Mouse (Mus musculus): ENCODE measurements around the gene Zbtb45. TPM values are rescaled to one million over a fixed set of nuclear protein-coding genes. Genes with fewer than 3 reads are reported as not detected.

Zbtb45 gene
- polyA plus RNA-seq, 1 experiment from 2014 or later, result 25.0 TPM

DNA sequence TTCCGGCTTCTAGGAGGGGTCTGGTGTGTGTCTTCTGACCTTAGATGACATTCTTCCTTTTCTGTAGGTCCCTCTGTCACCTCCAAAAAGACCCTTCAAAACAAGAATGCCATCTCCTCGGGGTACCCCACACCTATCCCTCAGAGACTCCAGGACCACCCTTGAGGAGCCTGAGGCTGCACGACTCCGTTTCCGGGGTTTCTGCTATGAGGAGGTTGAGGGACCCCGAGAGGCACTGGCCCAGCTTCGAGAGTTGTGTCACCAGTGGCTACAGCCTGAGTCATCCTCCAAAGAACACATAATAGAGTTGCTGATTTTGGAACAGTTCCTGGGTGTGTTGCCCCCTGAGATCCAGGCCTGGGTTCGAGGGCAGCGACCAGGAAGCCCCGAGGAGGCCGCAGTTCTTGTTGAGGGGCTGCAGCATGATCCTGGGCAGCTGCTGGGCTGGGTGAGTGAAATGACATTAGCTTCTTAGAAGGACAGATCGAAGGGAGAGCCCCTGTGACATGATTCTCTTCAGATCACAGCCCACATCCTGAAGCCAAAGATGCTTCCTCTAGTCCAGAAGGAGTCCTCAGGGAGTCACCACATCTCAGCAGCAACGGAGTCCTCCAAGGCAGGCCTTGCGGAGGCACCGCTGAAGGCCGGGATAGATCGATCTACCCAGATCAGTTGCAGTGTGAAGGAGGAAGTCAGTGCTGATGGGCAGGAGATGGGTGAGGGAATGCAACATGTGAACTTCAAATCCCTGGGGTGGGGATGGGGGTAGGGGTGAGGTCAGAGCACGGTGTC, 30.7 kb downstream of the Zbtb45 start:
- no peak overlapping the region; the same call in 1 of the 2 replicates for H3K4me3 ChIP-seq (ENCODE audit: low read depth, low read length)
- no peak overlapping the region for H3K4me2 ChIP-seq (replicated peaks; ENCODE audit: low read depth, low read length)
- H3K27ac ChIP-seq (ENCODE audit: low read depth, low read length), result no peak overlapping the region
- H3K9me3 ChIP-seq (ENCODE audit: control insufficient read depth, low read length), result no peaks in the 10 kb centered on the region
- DNase-seq (ENCODE audit: low spot score) (no peak), ATAC-seq (ENCODE audit: low FRiP score) (no peak)
- no peaks in the 10 kb centered on the region; the same call in 1 of the 2 replicates for H3K4me1 ChIP-seq (replicated peaks; ENCODE audit: control insufficient read depth, insufficient read depth, low read length)
- peak overlapping the region; percentile 69; the same call in 1 of the 2 replicates for H3K9ac ChIP-seq (ENCODE audit: low read depth, low read length)
- WGBS, result 91% methylated on average over 18 of the region's 18 CpGs
- no peaks in the 10 kb centered on the region for H3K36me3 ChIP-seq (ENCODE audit: control insufficient read depth, insufficient read depth, low read length)
- H3K27me3 ChIP-seq (ENCODE audit: control insufficient read depth, insufficient read depth, low read length), result no peaks in the 10 kb centered on the region

DNA sequence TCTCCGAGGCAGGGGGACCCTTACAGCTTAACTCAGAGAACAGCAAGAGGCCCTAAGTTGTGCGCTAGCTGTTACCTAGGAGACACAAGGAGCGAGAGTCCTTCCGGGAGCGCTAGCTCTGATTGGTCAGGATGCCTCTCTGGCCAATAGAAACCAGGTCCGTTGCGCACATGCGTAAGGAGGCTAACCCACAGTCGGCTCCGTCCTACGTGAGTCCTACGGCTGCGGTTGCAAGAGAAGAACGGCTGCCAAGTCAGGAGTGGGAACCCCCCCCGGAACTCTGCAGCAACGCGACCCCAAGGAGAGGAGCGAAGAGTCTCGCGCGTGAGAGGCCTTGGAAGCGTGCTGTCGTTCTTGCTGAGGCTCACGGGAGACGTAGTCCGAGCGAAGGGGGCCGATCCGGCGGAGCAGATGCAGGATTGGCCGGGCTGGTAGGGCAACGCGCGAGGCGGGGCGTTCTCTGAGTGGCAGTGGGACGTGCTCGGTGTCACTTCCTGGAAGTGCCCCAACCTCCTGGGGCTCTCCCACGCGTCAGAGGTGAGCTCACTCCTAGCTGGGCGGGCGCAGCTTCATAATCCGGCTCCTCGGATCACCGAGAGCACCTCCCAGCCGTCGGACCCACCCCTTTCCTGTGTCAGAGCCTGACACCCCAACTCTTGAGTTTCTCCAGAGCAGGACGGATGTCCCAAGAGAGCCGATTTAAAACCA, 32.0 kb downstream of the Zbtb45 start, which contains the start of gene Zfp446:
Gene Zfp446, plus strand, starts transcription at position 167 of the 708 bp plus-strand sequence.
- Histone ChIP-seq H3K9me3 (ENCODE audit: control insufficient read depth, low read length) (no peaks in the 10 kb centered on the region), H3K4me2 (replicated peaks; ENCODE audit: low read depth, low read length) (peak within 1 kb of the TSS; percentile 77), H3K9ac (ENCODE audit: low read depth, low read length) (peak within 1 kb of the TSS; percentile 69), H3K4me1 (replicated peaks; ENCODE audit: control insufficient read depth, insufficient read depth, low read length) (no peaks in the 10 kb centered on the region; the same call in 1 of the 2 replicates), H3K27ac (ENCODE audit: low read depth, low read length) (peak within 1 kb of the TSS; percentile 89), H3K27me3 (ENCODE audit: control insufficient read depth, insufficient read depth, low read length) (no peaks in the 10 kb centered on the region), H3K36me3 (ENCODE audit: control insufficient read depth, insufficient read depth, low read length) (no peaks in the 10 kb centered on the region), H3K4me3 (ENCODE audit: low read depth, low read length) (peak within 1 kb of the TSS; percentile 65)
- ATAC-seq (ENCODE audit: low FRiP score) (peak; percentile 100), DNase-seq (ENCODE audit: low spot score) (peak; percentile 95)
- WGBS, result 0% methylated on average over 47 of the region's 49 CpGs

DNA sequence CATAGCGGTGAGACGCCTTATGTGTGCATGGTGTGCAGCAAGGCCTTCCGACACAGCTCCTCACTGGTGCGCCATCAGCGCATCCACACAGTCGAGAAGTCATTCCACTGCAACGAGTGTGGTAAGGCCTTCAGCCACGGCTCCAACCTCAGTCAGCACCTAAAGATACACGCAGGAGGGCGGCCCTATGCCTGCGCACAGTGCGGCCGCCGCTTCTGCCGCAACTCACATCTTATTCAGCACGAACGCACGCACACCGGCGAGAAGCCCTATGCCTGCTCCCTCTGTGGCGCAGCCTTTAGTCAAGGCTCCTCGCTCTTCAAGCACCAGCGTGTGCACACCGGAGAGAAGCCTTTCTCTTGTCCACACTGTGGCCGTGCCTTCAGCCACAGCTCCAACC, 38.9 kb downstream of the Zbtb45 start:
- WGBS, result 90% methylated on average over 25 of the region's 25 CpGs

DNA sequence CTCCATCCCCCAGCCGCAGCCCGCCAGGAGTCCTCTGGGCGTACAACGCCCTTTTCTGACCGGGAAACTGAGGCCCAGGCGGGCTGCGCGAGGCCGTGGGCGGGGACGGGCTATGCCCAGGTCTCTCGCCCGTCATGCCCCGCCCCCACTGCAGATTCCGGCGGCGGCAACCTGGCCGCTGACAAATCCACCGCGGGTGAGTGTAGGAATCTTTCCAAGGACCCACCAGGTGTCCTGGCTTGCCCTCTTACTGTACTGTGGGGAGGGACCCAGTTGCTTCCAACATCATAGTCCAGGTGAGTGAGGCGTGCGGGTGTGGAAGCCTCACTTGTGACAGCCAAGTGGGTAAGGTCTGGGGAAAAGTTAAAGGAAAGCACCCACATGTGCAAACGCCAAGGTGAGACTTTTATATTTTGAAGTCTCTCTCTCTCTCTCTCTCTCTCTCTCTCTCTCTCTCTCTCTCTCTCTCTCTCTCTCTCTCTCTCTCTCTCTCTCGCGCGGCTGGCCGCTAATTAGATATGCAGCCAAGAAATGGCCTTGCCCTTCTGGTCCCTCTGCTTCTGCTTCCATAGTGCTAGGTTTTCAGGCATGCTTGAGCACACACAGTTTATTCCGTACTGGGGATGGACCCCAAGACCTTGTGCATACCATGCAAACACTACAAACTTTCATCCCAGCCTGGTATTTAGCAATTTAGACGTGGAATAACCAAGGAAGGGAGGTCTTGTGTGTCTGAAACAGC, 43.6 kb downstream of the Zbtb45 start:
- Histone ChIP-seq H3K27me3 (ENCODE audit: control insufficient read depth, insufficient read depth, low read length) (no peaks in the 10 kb centered on the region), H3K4me1 (replicated peaks; ENCODE audit: control insufficient read depth, insufficient read depth, low read length) (peaks cover 4% of the 10 kb centered on the region; the same call in 1 of the 2 replicates), H3K27ac (ENCODE audit: low read depth, low read length) (peak overlapping the region; percentile 67), H3K36me3 (ENCODE audit: control insufficient read depth, insufficient read depth, low read length) (no peaks in the 10 kb centered on the region; the same call in 1 of the 2 replicates), H3K4me3 (ENCODE audit: low read depth, low read length) (peak overlapping the region; percentile 84), H3K9me3 (ENCODE audit: control insufficient read depth, low read length) (no peaks in the 10 kb centered on the region), H3K9ac (ENCODE audit: low read depth, low read length) (peak overlapping the region; percentile 96), H3K4me2 (replicated peaks; ENCODE audit: low read depth, low read length) (peak overlapping the region; percentile 87)
- peak; percentile 68 for ATAC-seq (ENCODE audit: low FRiP score)
- WGBS, result 1% methylated on average over 25 of the region's 29 CpGs
- peak; percentile 63 for DNase-seq (ENCODE audit: low spot score)

More for the DNA sequence above, 38.9 kb downstream of the Zbtb45 start:
- Histone ChIP-seq H3K36me3 (ENCODE audit: control insufficient read depth, insufficient read depth, low read length) (peaks cover 3% of the 10 kb centered on the region; the same call in 1 of the 2 replicates), H3K9ac (ENCODE audit: low read depth, low read length) (no peak overlapping the region), H3K4me2 (replicated peaks; ENCODE audit: low read depth, low read length) (no peak overlapping the region), H3K27me3 (ENCODE audit: control insufficient read depth, insufficient read depth, low read length) (no peaks in the 10 kb centered on the region), H3K4me1 (replicated peaks; ENCODE audit: control insufficient read depth, insufficient read depth, low read length) (no peaks in the 10 kb centered on the region), H3K9me3 (ENCODE audit: control insufficient read depth, low read length) (no peaks in the 10 kb centered on the region), H3K4me3 (ENCODE audit: low read depth, low read length) (no peak overlapping the region), H3K27ac (ENCODE audit: low read depth, low read length) (no peak overlapping the region)
- DNase-seq (ENCODE audit: low spot score), result no peak
- no peak for ATAC-seq (ENCODE audit: low FRiP score)

DNA sequence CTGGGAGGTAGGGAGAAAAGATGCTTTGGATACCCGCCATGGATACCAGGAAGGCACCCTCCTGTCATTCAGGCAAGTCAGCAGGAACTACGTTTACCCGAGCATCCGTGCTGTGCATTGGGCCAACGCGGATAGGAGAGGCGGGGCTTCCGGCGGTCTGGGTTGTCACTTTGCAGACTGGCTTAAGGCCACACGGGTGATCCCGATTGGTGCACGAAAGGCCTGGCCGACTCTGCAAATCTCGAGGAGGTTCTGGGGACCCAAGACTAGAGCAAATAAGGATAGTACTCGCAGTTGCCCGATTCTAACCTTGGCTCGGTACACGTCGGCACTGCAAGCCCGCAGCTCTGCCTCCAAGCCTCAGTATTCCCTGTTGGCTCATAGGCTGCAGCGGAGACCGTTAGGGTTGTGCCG, 44.1 kb downstream of the Zbtb45 start, which contains the start of gene Zfp324:
Gene Zfp324, plus strand, starts transcription at position 161 of the 414 bp plus-strand sequence.
- H3K36me3 ChIP-seq (ENCODE audit: control insufficient read depth, insufficient read depth, low read length), result no peaks in the 10 kb centered on the region; the same call in 1 of the 2 replicates
- ATAC-seq (ENCODE audit: low FRiP score), result peak; percentile 94
- H3K4me2 ChIP-seq (replicated peaks; ENCODE audit: low read depth, low read length), result peak within 1 kb of the TSS; percentile 87
- WGBS, result under 1% methylated on average over 23 of the region's 23 CpGs
- peak within 1 kb of the TSS; percentile 84 for H3K4me3 ChIP-seq (ENCODE audit: low read depth, low read length)
- peak within 1 kb of the TSS; percentile 96 for H3K9ac ChIP-seq (ENCODE audit: low read depth, low read length)
- H3K9me3 ChIP-seq (ENCODE audit: control insufficient read depth, low read length), result no peaks in the 10 kb centered on the region
- no peaks in the 10 kb centered on the region for H3K27me3 ChIP-seq (ENCODE audit: control insufficient read depth, insufficient read depth, low read length)
- H3K27ac ChIP-seq (ENCODE audit: low read depth, low read length), result peak within 1 kb of the TSS; percentile 67
- H3K4me1 ChIP-seq (replicated peaks; ENCODE audit: control insufficient read depth, insufficient read depth, low read length), result peaks cover 4% of the 10 kb centered on the region; the same call in 1 of the 2 replicates
- DNase-seq (ENCODE audit: low spot score), result peak; percentile 87

DNA sequence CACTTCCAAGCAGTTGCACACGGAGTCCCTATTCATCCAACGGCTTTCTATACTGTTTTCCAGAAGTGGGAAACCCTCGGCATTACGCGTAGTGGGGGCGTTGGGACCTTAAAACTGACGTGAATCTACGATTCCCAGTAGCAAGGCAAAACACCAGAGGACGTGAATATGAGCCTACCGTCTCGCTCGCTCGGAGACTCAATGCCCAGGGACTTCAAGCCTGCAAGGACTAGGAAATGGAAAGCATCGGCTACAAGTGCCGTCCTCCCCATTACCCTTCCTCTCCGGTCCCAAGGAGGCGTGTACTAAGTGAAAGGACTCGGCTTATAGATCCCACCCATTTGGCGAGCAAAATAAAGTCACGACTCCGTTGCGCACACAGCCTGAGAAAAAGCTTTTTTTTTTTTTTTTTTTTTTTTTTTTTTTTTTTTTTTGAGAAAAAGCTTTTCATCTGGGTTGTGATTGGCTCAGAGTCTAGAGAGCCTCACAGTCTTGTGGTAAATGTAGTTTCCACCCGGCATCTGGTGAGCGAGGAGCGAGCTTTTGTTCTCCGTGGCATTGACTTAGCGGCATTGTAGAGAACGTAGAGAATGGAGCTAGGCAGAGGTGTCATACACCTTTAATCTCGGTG, 48.2 kb downstream of the Zbtb45 start:
- H3K4me3 ChIP-seq (ENCODE audit: low read depth, low read length), result peak overlapping the region; percentile 34
- WGBS, result 4% methylated on average over 29 of the region's 29 CpGs
- peak overlapping the region; percentile 43; the same call in 1 of the 2 replicates for H3K27ac ChIP-seq (ENCODE audit: low read depth, low read length)
- H3K27me3 ChIP-seq (ENCODE audit: control insufficient read depth, insufficient read depth, low read length), result no peaks in the 10 kb centered on the region
- H3K36me3 ChIP-seq (ENCODE audit: control insufficient read depth, insufficient read depth, low read length), result no peaks in the 10 kb centered on the region
- H3K4me1 ChIP-seq (replicated peaks; ENCODE audit: control insufficient read depth, insufficient read depth, low read length), result peaks cover 4% of the 10 kb centered on the region; the same call in 1 of the 2 replicates
- DNase-seq (ENCODE audit: low spot score), result peak; percentile 80
- ATAC-seq (ENCODE audit: low FRiP score), result peak; percentile 75
- peak overlapping the region; percentile 62 for H3K9ac ChIP-seq (ENCODE audit: low read depth, low read length)
- no peaks in the 10 kb centered on the region for H3K9me3 ChIP-seq (ENCODE audit: control insufficient read depth, low read length)
- H3K4me2 ChIP-seq (replicated peaks; ENCODE audit: low read depth, low read length), result peak overlapping the region; percentile 45

DNA sequence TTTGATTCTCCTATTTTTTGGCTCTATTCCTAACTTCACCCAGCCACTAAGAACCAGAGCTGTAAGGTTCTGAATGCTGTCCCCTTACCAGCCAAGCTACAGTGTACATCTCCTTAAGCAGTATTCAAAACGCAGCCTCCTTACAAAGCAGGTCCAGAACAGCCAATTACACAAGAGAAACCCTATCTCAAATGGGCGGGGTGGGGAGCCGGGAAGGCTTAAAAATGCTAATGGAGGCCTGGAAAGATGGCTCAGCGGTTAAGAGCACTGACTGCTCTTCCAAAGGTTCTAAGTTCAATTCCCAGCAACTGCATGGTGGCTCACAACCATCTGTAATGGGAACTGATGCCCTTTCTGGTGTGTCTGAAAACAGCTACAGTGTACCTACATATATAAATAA, 50.1 kb downstream of the Zbtb45 start:
- DNase-seq (ENCODE audit: low spot score) (no peak), ATAC-seq (ENCODE audit: low FRiP score) (no peak)
- H3K9me3 ChIP-seq (ENCODE audit: control insufficient read depth, low read length), result no peaks in the 10 kb centered on the region
- H3K4me3 ChIP-seq (ENCODE audit: low read depth, low read length), result no peak overlapping the region
- H3K9ac ChIP-seq (ENCODE audit: low read depth, low read length), result no peak overlapping the region
- H3K27ac ChIP-seq (ENCODE audit: low read depth, low read length), result no peak overlapping the region
- no peaks in the 10 kb centered on the region for H3K36me3 ChIP-seq (ENCODE audit: control insufficient read depth, insufficient read depth, low read length)
- WGBS, result 15% methylated on average over 4 of the region's 4 CpGs
- H3K4me2 ChIP-seq (replicated peaks; ENCODE audit: low read depth, low read length), result no peak overlapping the region
- H3K27me3 ChIP-seq (ENCODE audit: control insufficient read depth, insufficient read depth, low read length), result no peaks in the 10 kb centered on the region
- no peaks in the 10 kb centered on the region for H3K4me1 ChIP-seq (replicated peaks; ENCODE audit: control insufficient read depth, insufficient read depth, low read length)

DNA sequence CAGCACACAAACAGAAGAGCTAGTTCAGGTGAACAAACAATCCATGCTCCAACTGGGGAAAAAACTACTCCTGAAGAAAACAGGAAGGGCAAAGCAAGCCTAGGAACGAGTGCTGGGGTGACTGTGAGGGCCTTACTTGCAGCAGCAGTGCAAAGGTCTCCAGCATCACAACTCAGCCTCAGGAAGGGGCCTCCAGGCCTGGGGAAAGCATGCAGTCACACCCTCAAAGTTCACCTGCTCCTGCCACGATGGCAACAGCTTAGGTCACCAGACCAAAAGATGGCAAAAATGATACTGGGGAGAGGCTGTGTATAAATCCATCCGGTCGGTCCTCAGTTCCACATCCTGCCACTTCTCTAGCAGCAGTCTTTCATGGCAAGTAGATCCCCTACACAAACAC, 50.9 kb downstream of the Zbtb45 start:
- no peaks in the 10 kb centered on the region for H3K27me3 ChIP-seq (ENCODE audit: control insufficient read depth, insufficient read depth, low read length)
- DNase-seq (ENCODE audit: low spot score) (no peak), ATAC-seq (ENCODE audit: low FRiP score) (no peak)
- no peak overlapping the region for H3K4me3 ChIP-seq (ENCODE audit: low read depth, low read length)
- 86% methylated on average over 4 of the region's 4 CpGs for WGBS
- no peaks in the 10 kb centered on the region for H3K9me3 ChIP-seq (ENCODE audit: control insufficient read depth, low read length)
- no peak overlapping the region for H3K4me2 ChIP-seq (replicated peaks; ENCODE audit: low read depth, low read length)
- H3K9ac ChIP-seq (ENCODE audit: low read depth, low read length), result no peak overlapping the region
- no peak overlapping the region for H3K27ac ChIP-seq (ENCODE audit: low read depth, low read length)
- no peaks in the 10 kb centered on the region for H3K36me3 ChIP-seq (ENCODE audit: control insufficient read depth, insufficient read depth, low read length)
- no peaks in the 10 kb centered on the region for H3K4me1 ChIP-seq (replicated peaks; ENCODE audit: control insufficient read depth, insufficient read depth, low read length)

Measured in hindbrain, embryonic 11.5 days (tissue).